Mouse (Mus musculus) ES-Bruce4 (cell line): ENCODE data around the gene Gimap5. TPM values are rescaled to one million over a fixed set of nuclear protein-coding genes. Genes with fewer than 3 reads are reported as not detected.

Source experiments
- H3K27ac ChIP-seq: 2 replicates; pipeline ENCODE4 v1.5.1; 2012; ENCODE audit warnings: low read length, inconsistent platforms; ENCODE audit not compliant: insufficient read depth
- H3K27me3 ChIP-seq: 2 replicates; pipeline ENCODE4 v1.6.1; 2012; ENCODE audit warnings: mild to moderate bottlenecking, low read length, inconsistent platforms; ENCODE audit not compliant: control insufficient read depth, poor library complexity, insufficient read depth, severe bottlenecking
- H3K36me3 ChIP-seq: 2 replicates; pipeline ENCODE4 v1.6.1; 2012; ENCODE audit warnings: inconsistent platforms, mild to moderate bottlenecking, low read length, moderate library complexity; ENCODE audit not compliant: control insufficient read depth, poor library complexity, insufficient read depth, severe bottlenecking
- H3K4me1 ChIP-seq: one replicate; pipeline ENCODE4 v1.8.1; 2011; ENCODE audit warnings: low read length; ENCODE audit not compliant: control insufficient read depth, insufficient read depth
- H3K4me3 ChIP-seq: 2 replicates; pipeline ENCODE4 v1.5.1; 2011; ENCODE audit warnings: low read depth, mild to moderate bottlenecking, low read length
- H3K9ac ChIP-seq: 2 replicates; pipeline ENCODE4 v1.6.1; 2012; ENCODE audit warnings: low read depth, mild to moderate bottlenecking, inconsistent platforms; ENCODE audit not compliant: poor library complexity, severe bottlenecking
- H3K9me3 ChIP-seq: replicated peaks from 2 replicates; pipeline ENCODE4 v1.6.1; 2012; ENCODE audit warnings: mild to moderate bottlenecking, low read length, inconsistent platforms; ENCODE audit not compliant: control insufficient read depth, poor library complexity, insufficient read depth, severe bottlenecking
- CTCF ChIP-seq: IDR thresholded peaks from one replicate; pipeline ENCODE4 v1.8.1; 2011; ENCODE audit warnings: low read depth, low read length
- EP300 ChIP-seq: IDR thresholded peaks from 2 replicates; pipeline ENCODE4 v1.6.1; 2011; ENCODE audit warnings: low read depth, low read length; ENCODE audit not compliant: insufficient read depth
- POLR2A ChIP-seq: IDR thresholded peaks from one replicate; pipeline ENCODE4 v1.8.1; 2011; ENCODE audit warnings: low read length; ENCODE audit not compliant: insufficient read depth
- polyA plus RNA-seq: library from polyadenylated mRNA; stranded (reverse); fragments of >200 nt; gene quantifications from 2 replicates; pipeline ENCODE4 v1.2.4, GENCODE M21; 2011; ENCODE audit warnings: low read depth; ENCODE audit not compliant: missing spikeins, insufficient read depth, insufficient read length

Gimap5 gene
- polyA plus RNA-seq, 1 experiment, result not detected

DNA sequence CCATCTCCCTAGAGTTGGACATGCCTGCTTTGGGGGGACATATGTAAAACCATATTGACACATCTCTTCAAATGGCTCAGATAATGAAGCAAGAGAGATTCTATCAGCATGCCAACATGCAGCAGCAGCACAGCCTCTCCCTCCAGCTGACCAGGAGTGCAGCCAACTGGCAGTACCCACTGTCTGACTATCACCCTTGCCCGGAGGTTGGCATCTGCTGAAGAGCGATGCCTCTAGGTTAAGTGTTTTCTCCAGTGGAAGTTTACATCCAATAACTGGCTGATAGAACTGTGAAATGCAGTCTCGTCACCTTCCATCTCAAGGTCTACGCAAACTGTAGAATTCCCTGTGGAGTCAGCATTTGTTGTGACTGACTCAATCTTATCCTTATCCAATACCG is 8.3 kb upstream of the Gimap5 start:
- H3K27ac ChIP-seq, result no peak overlapping the region
- no peaks in the 10 kb centered on the region for H3K4me1 ChIP-seq
- no peak overlapping the region for H3K4me3 ChIP-seq
- H3K36me3 ChIP-seq, result no peaks in the 10 kb centered on the region
- TF ChIP-seq CTCF (no peak), EP300 (no peak), POLR2A (no peak)
- no peak overlapping the region for H3K9ac ChIP-seq
- no peaks in the 10 kb centered on the region for H3K9me3 ChIP-seq
- H3K27me3 ChIP-seq, result no peaks in the 10 kb centered on the region; the same call in 1 of the 2 replicates

DNA sequence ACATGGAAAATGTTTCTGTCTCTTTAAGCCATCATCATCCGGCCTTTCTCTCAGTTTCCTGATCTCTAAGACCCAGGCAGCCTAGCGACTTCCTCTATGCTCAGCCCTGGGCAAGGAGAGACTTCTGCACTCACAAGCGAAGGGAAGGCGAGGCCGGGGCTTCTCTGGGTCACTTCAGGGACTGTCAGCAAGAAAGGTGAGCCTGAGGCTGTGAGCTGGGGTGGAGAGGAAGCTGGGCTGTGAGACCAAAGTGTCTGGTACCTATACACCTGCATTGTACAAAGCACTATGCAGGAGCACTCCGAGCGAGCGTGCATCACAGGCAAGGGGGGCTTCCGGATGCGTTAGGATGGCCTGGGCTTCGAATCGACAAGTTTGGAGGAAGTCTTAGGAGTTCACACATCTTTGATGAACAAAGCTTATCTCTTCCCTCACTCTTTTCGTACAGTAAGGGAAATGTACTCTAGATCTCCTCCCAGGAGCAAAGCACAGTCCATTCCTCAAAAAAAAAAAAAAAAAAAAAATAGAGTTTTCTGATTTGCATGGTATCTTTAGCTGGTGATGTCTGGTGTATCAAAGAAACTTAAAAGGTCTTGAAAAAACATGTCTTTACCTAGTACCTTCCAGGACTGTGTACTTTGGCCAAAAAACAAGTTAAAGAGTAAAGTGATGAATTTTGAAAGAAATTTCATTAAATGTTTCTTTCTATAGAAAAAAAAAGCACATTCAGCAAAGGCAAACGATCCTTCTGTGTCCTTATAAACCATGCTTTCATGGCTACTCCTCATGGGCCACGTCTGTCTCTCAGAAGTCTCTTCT is 6.8 kb upstream of the Gimap5 start, which contains the start of gene Gimap1:
TSS of gene Gimap1 (plus strand) at position 94 of the 819 bp plus-strand sequence.
- H3K9me3 ChIP-seq, result no peaks in the 10 kb centered on the region
- no peak within 1 kb of the TSS for H3K4me3 ChIP-seq
- H3K9ac ChIP-seq, result no peak within 1 kb of the TSS
- no peaks in the 10 kb centered on the region; the same call in 1 of the 2 replicates for H3K27me3 ChIP-seq
- no peak for TF ChIP-seq POLR2A
- no peak for TF ChIP-seq CTCF
- TF ChIP-seq EP300, result no peak
- no peaks in the 10 kb centered on the region for H3K4me1 ChIP-seq
- H3K36me3 ChIP-seq, result no peaks in the 10 kb centered on the region
- no peak within 1 kb of the TSS for H3K27ac ChIP-seq

GRCm38 (mm10) chr6:48739780-48740055 is 6.3 kb upstream of the Gimap5 start:
- H3K9ac ChIP-seq, result no peak overlapping the region
- H3K9me3 ChIP-seq, result no peaks in the 10 kb centered on the region
- no peak for TF ChIP-seq CTCF
- no peak for TF ChIP-seq POLR2A
- TF ChIP-seq EP300, result no peak
- no peaks in the 10 kb centered on the region for H3K4me1 ChIP-seq
- H3K4me3 ChIP-seq, result no peak overlapping the region
- no peaks in the 10 kb centered on the region; the same call in 1 of the 2 replicates for H3K27me3 ChIP-seq
- H3K36me3 ChIP-seq, result no peaks in the 10 kb centered on the region
- H3K27ac ChIP-seq, result no peak overlapping the region

DNA sequence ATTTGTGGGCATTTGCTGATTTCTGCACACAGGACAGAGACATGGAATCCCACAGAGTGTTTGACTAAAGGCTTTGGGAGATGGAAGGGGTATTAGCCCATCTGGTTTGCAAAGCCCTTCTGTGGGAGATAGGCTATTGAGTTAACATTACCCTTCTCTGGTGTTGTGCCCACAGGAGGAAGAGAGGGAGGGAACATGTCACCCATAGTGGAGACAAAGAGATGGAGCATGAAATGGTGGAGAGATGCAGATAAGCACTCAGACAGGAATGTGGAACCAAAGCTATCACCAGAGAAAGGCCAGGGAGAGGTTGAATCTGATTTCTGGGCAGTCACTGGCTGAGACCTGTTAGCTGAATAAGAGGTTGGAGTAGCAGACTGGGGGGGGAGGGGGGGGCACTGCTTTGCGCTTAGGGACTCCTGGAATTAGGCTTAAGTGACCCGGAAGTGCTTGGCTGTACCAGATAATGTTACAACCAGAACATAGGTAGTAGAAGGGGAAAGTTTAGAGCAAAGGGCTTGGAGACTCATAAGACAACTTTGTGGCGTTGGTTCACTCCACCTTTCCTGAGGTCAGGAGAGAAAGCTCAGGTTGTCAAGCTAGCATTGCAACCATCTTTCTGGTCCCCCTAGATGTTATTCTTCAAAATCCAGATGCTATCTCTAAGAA is 5.4 kb upstream of the Gimap5 start:
- TF ChIP-seq POLR2A (no peak), EP300 (no peak), CTCF (no peak)
- Histone ChIP-seq H3K4me1 (no peaks in the 10 kb centered on the region), H3K27me3 (no peaks in the 10 kb centered on the region; the same call in 1 of the 2 replicates), H3K9ac (no peak overlapping the region), H3K36me3 (no peaks in the 10 kb centered on the region), H3K9me3 (no peaks in the 10 kb centered on the region), H3K4me3 (no peak overlapping the region), H3K27ac (no peak overlapping the region)

DNA sequence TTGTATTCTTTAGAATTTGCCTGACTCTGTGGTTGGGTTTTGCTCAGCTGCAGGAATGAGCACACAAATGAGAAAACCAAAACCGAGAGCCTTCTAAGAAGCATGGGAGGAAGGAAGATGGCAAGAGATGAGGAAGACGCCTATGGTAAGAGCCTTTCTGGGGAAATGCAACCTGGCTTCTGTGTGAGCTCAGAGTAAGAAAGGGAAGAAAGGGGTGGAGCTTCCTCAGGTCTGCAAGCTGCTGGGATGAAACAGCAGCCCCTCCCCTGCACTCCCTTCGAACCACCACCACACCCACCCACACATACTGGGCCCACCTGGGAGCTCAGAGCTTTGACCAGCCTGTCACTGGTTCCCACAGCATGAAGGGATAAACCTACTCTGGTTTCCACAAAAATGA is 4.7 kb upstream of the Gimap5 start:
- H3K27me3 ChIP-seq, result no peaks in the 10 kb centered on the region
- no peaks in the 10 kb centered on the region for H3K36me3 ChIP-seq

GRCm38 (mm10) chr6:48741711-48742206 is 4.2 kb upstream of the Gimap5 start:
- Histone ChIP-seq H3K4me1 (no peaks in the 10 kb centered on the region), H3K9me3 (no peaks in the 10 kb centered on the region), H3K4me3 (no peak overlapping the region), H3K36me3 (no peaks in the 10 kb centered on the region), H3K27ac (no peak overlapping the region), H3K27me3 (no peaks in the 10 kb centered on the region), H3K9ac (no peak overlapping the region)
- no peak for TF ChIP-seq EP300
- no peak for TF ChIP-seq CTCF
- TF ChIP-seq POLR2A, result no peak

More for the DNA sequence above, 4.7 kb upstream of the Gimap5 start:
- Histone ChIP-seq H3K27ac (no peak overlapping the region), H3K4me3 (no peak overlapping the region), H3K9me3 (no peaks in the 10 kb centered on the region), H3K4me1 (no peaks in the 10 kb centered on the region), H3K9ac (no peak overlapping the region)
- TF ChIP-seq EP300, result no peak
- no peak for TF ChIP-seq POLR2A
- TF ChIP-seq CTCF, result no peak
